Mouse (Mus musculus): ENCODE measurements at regions not wholly inside any gene's neighbourhood (a gene's known extent, or its start where the extent isn't known, plus 50 kb on each side); places are given as distances from the start of the nearest gene placed in this dataset.

DNA sequence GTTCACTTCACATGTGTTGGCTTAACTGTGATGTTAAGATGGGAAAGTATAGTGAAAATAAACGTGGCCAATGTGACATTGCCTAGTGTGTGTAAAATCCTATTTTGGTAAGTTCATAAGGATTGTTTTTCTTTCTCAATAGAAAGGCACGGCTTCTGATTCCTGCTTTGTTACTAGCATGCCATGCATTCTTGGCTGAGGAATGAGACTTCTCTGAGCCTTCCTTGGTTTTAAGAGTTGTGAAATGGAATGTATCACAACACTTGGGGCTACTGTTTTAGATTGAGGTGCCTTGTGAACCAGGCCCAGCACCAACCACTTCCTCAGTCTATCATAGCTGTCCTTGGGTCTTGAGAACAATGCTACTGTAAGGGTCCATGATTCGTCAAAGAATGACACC lies 577.3 kb downstream of the Tmem132b start:
- Histone ChIP-seq H3K4me2 (ENCODE audit: low read depth, low read length) (no peak overlapping the region), H3K27me3 (ENCODE audit: control insufficient read depth, insufficient read depth, low read length) (no peaks in the 10 kb centered on the region), H3K4me1 (ENCODE audit: control insufficient read depth, insufficient read depth, low read length) (no peaks in the 10 kb centered on the region), H3K9me3 (replicated peaks; ENCODE audit: control insufficient read depth, low read length) (no peaks in the 10 kb centered on the region), H3K36me3 (replicated peaks; ENCODE audit: control insufficient read depth, insufficient read depth, low read depth, low read length) (no peaks in the 10 kb centered on the region), H3K9ac (replicated peaks; ENCODE audit: low read length) (no peak overlapping the region), H3K4me3 (ENCODE audit: low read depth, low read length) (no peak overlapping the region), H3K27ac (replicated peaks; ENCODE audit: low read depth, low read length) (no peak overlapping the region)
- 65% methylated on average over 3 of the region's 3 CpGs for WGBS
- no peak for DNase-seq (ENCODE audit: low spot score)
- ATAC-seq (replicated peaks; ENCODE audit: insufficient number of reproducible peaks, low FRiP score, low TSS enrichment, low read depth): no peak

DNA sequence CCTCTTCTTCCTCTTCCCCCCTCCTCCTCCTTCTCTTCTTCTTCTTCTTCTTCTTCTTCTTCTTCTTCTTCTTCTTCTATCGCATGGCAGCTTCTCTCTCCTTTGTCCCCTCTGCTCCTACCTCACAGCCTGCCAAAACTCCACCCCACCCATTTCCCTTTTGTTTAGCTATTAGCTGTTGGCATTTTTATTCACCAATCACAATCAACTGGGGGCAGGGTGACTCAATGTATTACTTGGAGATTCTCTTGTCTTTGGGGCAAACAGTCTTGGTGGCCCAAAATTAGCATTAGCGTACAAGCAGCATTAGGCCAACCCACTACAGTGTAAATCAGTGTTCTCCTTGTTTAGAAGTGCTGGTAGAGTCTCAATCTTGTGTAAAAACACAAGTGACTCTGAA lies 585.7 kb downstream of the Tmem132b start:
- Histone ChIP-seq H3K36me3 (replicated peaks; ENCODE audit: control insufficient read depth, insufficient read depth, low read depth, low read length) (no peaks in the 10 kb centered on the region), H3K4me2 (ENCODE audit: low read depth, low read length) (no peak overlapping the region), H3K27me3 (ENCODE audit: control insufficient read depth, insufficient read depth, low read length) (no peaks in the 10 kb centered on the region), H3K9me3 (replicated peaks; ENCODE audit: control insufficient read depth, low read length) (no peaks in the 10 kb centered on the region), H3K4me1 (ENCODE audit: control insufficient read depth, insufficient read depth, low read length) (no peaks in the 10 kb centered on the region), H3K27ac (replicated peaks; ENCODE audit: low read depth, low read length) (no peak overlapping the region), H3K4me3 (ENCODE audit: low read depth, low read length) (no peak overlapping the region), H3K9ac (replicated peaks; ENCODE audit: low read length) (no peak overlapping the region)
- ATAC-seq (replicated peaks; ENCODE audit: insufficient number of reproducible peaks, low FRiP score, low TSS enrichment, low read depth) (no peak), DNase-seq (ENCODE audit: low spot score) (no peak)
- 97% methylated on average over 2 of the region's 2 CpGs for WGBS

DNA sequence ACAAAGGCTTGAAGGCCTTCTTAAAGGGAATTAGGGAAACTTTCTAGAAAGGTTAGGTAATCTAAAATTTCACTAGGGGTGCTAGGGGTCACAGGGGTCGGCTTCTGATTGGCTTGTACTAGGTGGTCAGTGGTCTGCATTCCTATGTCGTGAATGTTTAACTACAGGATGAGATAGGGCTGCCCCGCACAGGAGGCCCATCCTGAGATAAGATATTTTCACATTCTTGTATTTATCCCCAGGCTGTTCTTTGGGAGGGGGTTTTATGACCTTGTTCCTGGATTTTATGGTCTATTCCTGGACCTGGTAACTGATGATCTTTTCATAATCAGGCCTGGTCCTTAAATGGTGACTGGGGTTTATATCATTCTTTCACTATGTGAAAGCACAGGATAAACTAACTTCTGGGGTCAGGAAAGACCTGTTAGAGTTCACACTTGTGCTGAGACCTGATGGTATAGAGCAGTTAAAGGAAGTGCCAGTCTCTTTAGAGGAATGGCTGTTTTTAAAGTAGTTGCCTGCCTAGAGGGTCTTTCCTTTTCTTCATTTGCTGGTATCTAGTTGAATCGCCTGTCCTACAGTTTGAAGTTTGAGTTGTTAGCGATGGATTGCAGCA lies 586.4 kb downstream of the Tmem132b start:
- 73% methylated on average over 5 of the region's 5 CpGs for WGBS
- Histone ChIP-seq H3K4me2 (ENCODE audit: low read depth, low read length) (no peak overlapping the region), H3K9ac (replicated peaks; ENCODE audit: low read length) (no peak overlapping the region), H3K4me3 (ENCODE audit: low read depth, low read length) (no peak overlapping the region), H3K27ac (replicated peaks; ENCODE audit: low read depth, low read length) (no peak overlapping the region), H3K27me3 (ENCODE audit: control insufficient read depth, insufficient read depth, low read length) (no peaks in the 10 kb centered on the region), H3K36me3 (replicated peaks; ENCODE audit: control insufficient read depth, insufficient read depth, low read depth, low read length) (no peaks in the 10 kb centered on the region), H3K4me1 (ENCODE audit: control insufficient read depth, insufficient read depth, low read length) (no peaks in the 10 kb centered on the region), H3K9me3 (replicated peaks; ENCODE audit: control insufficient read depth, low read length) (no peaks in the 10 kb centered on the region)
- ATAC-seq (replicated peaks; ENCODE audit: insufficient number of reproducible peaks, low FRiP score, low TSS enrichment, low read depth) (no peak), DNase-seq (ENCODE audit: low spot score) (no peak)

DNA sequence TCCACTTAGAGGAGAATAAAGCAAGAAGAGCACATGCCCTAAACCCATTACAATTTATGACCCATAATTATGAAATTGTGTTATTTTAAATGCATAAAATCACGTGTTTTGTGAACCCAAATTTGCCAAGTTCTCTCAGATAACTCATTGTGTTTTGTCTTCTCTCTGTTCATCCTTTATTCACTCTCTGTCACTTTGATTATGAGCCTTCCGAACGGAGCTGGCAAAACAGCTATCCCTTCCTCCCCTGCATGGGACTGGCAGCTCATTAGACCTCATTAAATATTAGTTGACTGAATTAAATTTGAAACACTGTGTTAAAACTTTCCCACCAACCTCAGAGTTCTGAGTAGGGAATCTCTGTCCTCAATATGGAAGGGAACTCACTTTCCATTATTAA lies 587.2 kb downstream of the Tmem132b start:
- DNase-seq (ENCODE audit: low spot score) (no peak), ATAC-seq (replicated peaks; ENCODE audit: insufficient number of reproducible peaks, low FRiP score, low TSS enrichment, low read depth) (no peak)
- H3K4me2 ChIP-seq (ENCODE audit: low read depth, low read length): no peak overlapping the region
- no peak overlapping the region for H3K9ac ChIP-seq (replicated peaks; ENCODE audit: low read length)
- no peak overlapping the region for H3K4me3 ChIP-seq (ENCODE audit: low read depth, low read length)
- H3K4me1 ChIP-seq (ENCODE audit: control insufficient read depth, insufficient read depth, low read length): no peaks in the 10 kb centered on the region
- no peaks in the 10 kb centered on the region for H3K9me3 ChIP-seq (replicated peaks; ENCODE audit: control insufficient read depth, low read length)
- no peaks in the 10 kb centered on the region for H3K36me3 ChIP-seq (replicated peaks; ENCODE audit: control insufficient read depth, insufficient read depth, low read depth, low read length)
- WGBS: 79% methylated on average over 3 of the region's 3 CpGs
- no peak overlapping the region for H3K27ac ChIP-seq (replicated peaks; ENCODE audit: low read depth, low read length)
- no peaks in the 10 kb centered on the region for H3K27me3 ChIP-seq (ENCODE audit: control insufficient read depth, insufficient read depth, low read length)

DNA sequence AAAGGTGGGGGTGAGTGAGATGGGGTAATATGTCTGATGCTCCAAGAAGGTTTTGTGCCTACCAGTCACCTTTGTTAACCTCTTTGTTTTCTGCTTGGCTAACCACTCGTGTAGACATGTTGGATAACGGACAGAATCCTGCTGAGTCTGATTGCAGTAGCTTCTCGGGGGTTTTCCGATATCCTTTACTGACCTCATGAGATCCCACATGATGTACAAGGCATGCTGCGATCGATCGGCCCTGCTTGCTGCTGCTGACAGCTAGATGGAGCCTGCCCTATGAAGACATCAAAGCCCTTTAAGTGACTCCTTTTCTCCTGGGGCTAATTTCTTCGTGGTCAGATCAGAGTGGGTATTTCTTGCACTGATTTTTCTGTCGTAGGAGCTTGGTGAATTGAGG lies 591.6 kb downstream of the Tmem132b start:
- Histone ChIP-seq H3K9ac (replicated peaks; ENCODE audit: low read length) (no peak overlapping the region), H3K4me1 (ENCODE audit: control insufficient read depth, insufficient read depth, low read length) (no peaks in the 10 kb centered on the region), H3K27ac (replicated peaks; ENCODE audit: low read depth, low read length) (no peak overlapping the region), H3K27me3 (ENCODE audit: control insufficient read depth, insufficient read depth, low read length) (no peaks in the 10 kb centered on the region), H3K4me2 (ENCODE audit: low read depth, low read length) (no peak overlapping the region), H3K4me3 (ENCODE audit: low read depth, low read length) (no peak overlapping the region), H3K9me3 (replicated peaks; ENCODE audit: control insufficient read depth, low read length) (no peaks in the 10 kb centered on the region), H3K36me3 (replicated peaks; ENCODE audit: control insufficient read depth, insufficient read depth, low read depth, low read length) (no peaks in the 10 kb centered on the region)
- no peak for ATAC-seq (replicated peaks; ENCODE audit: insufficient number of reproducible peaks, low FRiP score, low TSS enrichment, low read depth)
- DNase-seq (ENCODE audit: low spot score): no peak
- 60% methylated on average over 9 of the region's 9 CpGs for WGBS

DNA sequence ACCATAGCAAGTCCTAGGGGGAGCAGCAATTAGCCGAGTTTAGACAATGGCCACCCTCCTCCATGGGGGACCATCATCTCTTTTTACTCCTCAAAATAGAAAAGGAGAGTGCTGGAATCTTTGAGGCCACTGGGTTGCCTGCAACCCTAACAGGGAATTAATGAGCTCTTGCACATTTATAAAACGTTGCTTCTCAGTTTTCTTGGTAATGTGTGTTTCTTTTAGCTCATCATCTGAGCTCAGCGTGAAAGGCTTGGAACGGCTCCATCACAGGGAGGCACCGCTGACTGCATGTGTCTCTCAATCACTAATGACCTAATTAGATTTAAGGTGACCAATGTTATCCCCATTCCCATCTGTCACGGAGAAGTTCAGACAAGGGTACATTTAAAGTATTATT lies 595.9 kb downstream of the Tmem132b start:
- ATAC-seq (replicated peaks; ENCODE audit: insufficient number of reproducible peaks, low FRiP score, low TSS enrichment, low read depth) (no peak), DNase-seq (ENCODE audit: low spot score) (no peak)
- no peak overlapping the region for H3K9ac ChIP-seq (replicated peaks; ENCODE audit: low read length)
- no peak overlapping the region for H3K4me2 ChIP-seq (ENCODE audit: low read depth, low read length)
- H3K9me3 ChIP-seq (replicated peaks; ENCODE audit: control insufficient read depth, low read length): no peaks in the 10 kb centered on the region
- no peaks in the 10 kb centered on the region for H3K4me1 ChIP-seq (ENCODE audit: control insufficient read depth, insufficient read depth, low read length)
- no peak overlapping the region for H3K4me3 ChIP-seq (ENCODE audit: low read depth, low read length)
- H3K36me3 ChIP-seq (replicated peaks; ENCODE audit: control insufficient read depth, insufficient read depth, low read depth, low read length): no peaks in the 10 kb centered on the region
- H3K27me3 ChIP-seq (ENCODE audit: control insufficient read depth, insufficient read depth, low read length): no peaks in the 10 kb centered on the region
- 63% methylated on average over 6 of the region's 6 CpGs for WGBS
- H3K27ac ChIP-seq (replicated peaks; ENCODE audit: low read depth, low read length): no peak overlapping the region

DNA sequence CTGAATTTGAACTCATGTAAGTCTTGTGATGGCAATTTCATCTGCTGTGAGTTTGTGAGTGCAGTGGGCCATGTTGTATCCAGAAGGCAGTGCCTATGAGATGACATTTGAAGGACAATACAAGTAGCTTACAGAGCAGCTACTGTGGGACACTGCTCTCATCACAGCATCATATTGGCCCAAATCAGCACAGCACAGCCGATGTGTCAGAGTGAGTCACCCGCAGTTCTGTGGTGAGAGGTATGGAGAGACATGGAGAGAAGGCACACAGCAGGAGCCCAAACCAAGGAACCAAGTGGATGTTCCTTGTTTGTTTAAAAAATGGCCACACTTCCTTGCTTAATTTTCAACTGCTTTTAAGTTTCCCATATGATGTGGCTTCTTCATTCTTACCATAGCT lies 617.3 kb downstream of the Tmem132b start:
- H3K36me3 ChIP-seq (replicated peaks; ENCODE audit: control insufficient read depth, insufficient read depth, low read depth, low read length): no peaks in the 10 kb centered on the region
- H3K4me2 ChIP-seq (ENCODE audit: low read depth, low read length): no peak overlapping the region
- H3K9me3 ChIP-seq (replicated peaks; ENCODE audit: control insufficient read depth, low read length): no peaks in the 10 kb centered on the region
- H3K9ac ChIP-seq (replicated peaks; ENCODE audit: low read length): no peak overlapping the region
- no peaks in the 10 kb centered on the region for H3K4me1 ChIP-seq (ENCODE audit: control insufficient read depth, insufficient read depth, low read length)
- H3K27me3 ChIP-seq (ENCODE audit: control insufficient read depth, insufficient read depth, low read length): no peaks in the 10 kb centered on the region
- ATAC-seq (replicated peaks; ENCODE audit: insufficient number of reproducible peaks, low FRiP score, low TSS enrichment, low read depth) (no peak), DNase-seq (ENCODE audit: low spot score) (no peak)
- H3K4me3 ChIP-seq (ENCODE audit: low read depth, low read length): no peak overlapping the region
- no peak overlapping the region for H3K27ac ChIP-seq (replicated peaks; ENCODE audit: low read depth, low read length)
- whole genome bisulfite sequencing: 89% methylated on average over 2 of the region's 2 CpGs

DNA sequence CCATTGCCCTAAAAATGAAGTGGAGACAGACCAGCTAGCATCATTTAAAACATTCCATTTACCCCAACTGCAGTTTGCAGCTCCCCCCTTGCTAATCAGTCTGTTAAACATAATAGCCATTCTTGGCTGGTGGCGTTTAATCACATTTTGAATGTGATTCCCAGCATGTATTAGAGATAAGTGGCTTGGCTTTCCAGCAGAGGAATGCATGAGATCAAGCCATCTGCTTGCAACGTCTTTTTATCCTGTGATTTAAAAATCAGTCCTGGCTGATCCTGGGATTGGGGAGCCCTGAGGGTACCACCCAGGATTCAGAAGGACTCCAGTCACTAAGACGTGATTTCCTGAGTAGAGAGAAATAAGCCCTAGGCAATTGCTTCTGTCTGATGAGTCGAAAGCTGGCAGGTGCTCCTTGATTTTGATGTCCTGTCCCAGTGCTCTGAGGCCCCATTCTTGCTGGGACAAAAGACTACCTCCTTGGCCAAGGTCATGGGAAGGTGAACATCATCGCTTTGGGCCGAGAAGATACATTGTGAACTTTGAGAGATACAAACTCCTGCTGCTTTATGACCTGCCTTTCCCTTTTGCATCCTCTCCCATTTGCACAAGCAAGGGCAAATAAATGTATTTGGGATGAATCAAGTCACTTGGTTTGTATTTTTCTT lies 623.8 kb downstream of the Tmem132b start:
- no peak for ATAC-seq (replicated peaks; ENCODE audit: insufficient number of reproducible peaks, low FRiP score, low TSS enrichment, low read depth)
- no peak overlapping the region for H3K27ac ChIP-seq (replicated peaks; ENCODE audit: low read depth, low read length)
- no peak for DNase-seq (ENCODE audit: low spot score)
- no peaks in the 10 kb centered on the region for H3K36me3 ChIP-seq (replicated peaks; ENCODE audit: control insufficient read depth, insufficient read depth, low read depth, low read length)
- 46% methylated on average over 6 of the region's 6 CpGs for WGBS
- no peak overlapping the region for H3K4me2 ChIP-seq (ENCODE audit: low read depth, low read length)
- H3K9me3 ChIP-seq (replicated peaks; ENCODE audit: control insufficient read depth, low read length): no peaks in the 10 kb centered on the region
- no peak overlapping the region for H3K4me3 ChIP-seq (ENCODE audit: low read depth, low read length)
- no peaks in the 10 kb centered on the region for H3K4me1 ChIP-seq (ENCODE audit: control insufficient read depth, insufficient read depth, low read length)
- H3K9ac ChIP-seq (replicated peaks; ENCODE audit: low read length): no peak overlapping the region
- H3K27me3 ChIP-seq (ENCODE audit: control insufficient read depth, insufficient read depth, low read length): no peaks in the 10 kb centered on the region

All from embryonic facial prominence, embryonic 11.5 days (tissue).